Mouse (Mus musculus): ENCODE measurements around the gene Mrpl11. TPM values are rescaled to one million over a fixed set of nuclear protein-coding genes. Genes with fewer than 3 reads are reported as not detected.

The Mrpl11 gene
- polyA plus RNA-seq, 1 experiment from 2014 or later: 110 TPM

DNA sequence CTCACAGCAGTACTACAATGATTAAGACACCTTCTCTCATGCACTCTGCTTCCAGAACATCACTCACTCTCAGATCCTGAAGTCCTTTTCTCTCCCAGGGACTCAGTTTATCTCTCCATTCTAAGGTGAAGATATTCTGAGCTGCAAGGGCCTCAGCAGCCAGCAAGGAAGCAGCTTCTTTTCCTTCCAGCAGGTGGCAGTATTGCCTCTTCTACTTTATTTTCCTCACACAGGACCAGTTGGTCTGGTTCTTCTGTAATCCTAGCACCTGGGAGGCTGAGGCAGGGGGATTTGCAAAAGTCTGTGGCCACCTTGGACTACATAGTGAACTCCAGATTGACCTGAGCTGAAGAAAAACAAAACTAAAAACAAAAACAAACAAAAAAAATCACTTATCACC, 19.8 kb downstream of the Mrpl11 start:
- Histone ChIP-seq H3K4me1 (ENCODE audit: control insufficient read depth in 2 of 2, insufficient read depth in 2 of 2, low read length in 2 of 2) (no peaks in the 10 kb centered on the region), H3K4me2 (ENCODE audit: low read length) (no peak overlapping the region), H3K36me3 (ENCODE audit: control insufficient read depth, insufficient read depth, low read length) (peaks cover 4% of the 10 kb centered on the region; the same call in 1 of the 2 replicates), H3K4me3 (ENCODE audit: control insufficient read depth in 1 of 2, insufficient read depth in 1 of 2, low read depth in 1 of 2, low read length in 2 of 2) (no peak overlapping the region), H3K9ac (ENCODE audit: low read length) (no peak overlapping the region), H3K27ac (replicated peaks in 1 of 2; ENCODE audit: control insufficient read depth in 1 of 2, insufficient read depth in 1 of 2, low read depth in 2 of 2, low read length in 2 of 2) (no peak overlapping the region), H3K9me3 (ENCODE audit: control insufficient read depth, low read length) (no peaks in the 10 kb centered on the region), H3K27me3 (ENCODE audit: control insufficient read depth, insufficient read depth, low read length) (peaks cover 17% of the 10 kb centered on the region)
- ATAC-seq (ENCODE audit: insufficient number of reproducible peaks, insufficient read depth, low FRiP score, low read depth): no peak

DNA sequence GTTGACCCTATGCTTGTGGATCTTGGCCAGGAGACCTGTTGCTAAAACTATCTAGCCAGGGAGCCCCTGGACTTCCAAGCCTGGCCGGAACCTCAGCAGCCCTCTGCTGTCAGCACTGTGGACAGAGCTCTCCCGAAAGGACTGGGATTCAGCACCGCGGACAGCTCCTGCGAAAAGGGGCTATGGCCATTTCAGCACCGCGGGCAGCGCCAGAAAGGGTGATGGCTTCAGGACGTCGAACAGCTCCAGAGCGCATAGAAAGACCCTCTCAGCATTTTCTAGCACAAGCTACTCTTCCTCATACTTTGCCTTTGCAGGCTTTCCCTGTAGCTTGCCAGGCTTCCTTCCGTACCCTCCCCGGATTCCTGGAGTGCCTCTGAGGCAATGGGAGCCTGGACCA, 27.1 kb downstream of the Mrpl11 start:
- ATAC-seq (ENCODE audit: insufficient number of reproducible peaks, insufficient read depth, low FRiP score, low read depth): no peak
- Histone ChIP-seq H3K4me3 (ENCODE audit: control insufficient read depth in 1 of 2, insufficient read depth in 1 of 2, low read depth in 1 of 2, low read length in 2 of 2) (no peak overlapping the region), H3K9me3 (ENCODE audit: control insufficient read depth, low read length) (no peaks in the 10 kb centered on the region), H3K36me3 (ENCODE audit: control insufficient read depth, insufficient read depth, low read length) (peaks cover 8% of the 10 kb centered on the region; the same call in 1 of the 2 replicates), H3K9ac (ENCODE audit: low read length) (no peak overlapping the region), H3K27me3 (ENCODE audit: control insufficient read depth, insufficient read depth, low read length) (peaks cover 41% of the 10 kb centered on the region), H3K4me1 (ENCODE audit: control insufficient read depth in 2 of 2, insufficient read depth in 2 of 2, low read length in 2 of 2) (peaks cover 22 to 29% of the 10 kb centered on the region in 2 experiments), H3K4me2 (ENCODE audit: low read length) (no peak overlapping the region), H3K27ac (replicated peaks in 1 of 2; ENCODE audit: control insufficient read depth in 1 of 2, insufficient read depth in 1 of 2, low read depth in 2 of 2, low read length in 2 of 2) (no peak overlapping the region)
- 4% methylated on average over 13 of the region's 13 CpGs for WGBS

DNA sequence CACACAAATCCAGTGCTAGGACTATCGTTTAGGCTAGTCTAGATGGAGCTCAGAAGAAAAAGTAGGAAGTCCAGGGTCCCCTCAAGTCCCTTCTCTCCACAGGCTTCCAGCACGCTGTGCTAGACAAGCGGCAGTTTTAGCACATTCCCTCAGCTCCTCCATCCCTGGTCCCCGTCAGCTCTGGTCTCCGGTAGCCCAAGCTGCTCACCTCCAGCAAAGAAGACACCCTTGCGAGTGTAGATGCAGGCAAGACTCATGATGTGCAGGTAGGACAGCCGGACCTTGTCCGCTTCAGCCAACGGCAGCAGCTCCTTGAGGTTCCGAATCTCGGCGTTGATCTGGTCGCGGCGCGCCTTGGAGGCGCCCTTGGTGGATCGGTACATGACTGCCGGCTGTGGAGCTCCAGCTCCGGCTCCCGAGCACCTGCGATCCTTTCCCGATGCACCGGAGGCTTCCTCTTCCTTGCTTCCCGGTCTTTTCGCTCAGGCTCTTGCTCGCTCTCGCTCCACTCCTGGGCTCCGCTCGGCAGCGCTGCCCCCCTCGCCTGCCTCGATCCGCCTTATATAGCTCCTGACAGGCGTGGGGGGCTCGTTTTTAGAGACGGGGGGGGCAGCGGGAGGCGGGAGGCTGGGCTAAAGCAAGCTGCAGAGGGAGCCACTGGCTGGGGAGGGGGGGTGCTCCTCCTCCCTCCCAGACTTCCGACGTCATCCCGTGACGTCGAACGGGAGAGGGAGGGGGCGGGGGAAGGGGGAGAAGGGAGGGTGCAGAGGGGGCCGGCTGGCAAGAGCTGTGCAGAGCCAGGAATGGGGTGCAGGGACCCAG, 27.7 kb downstream of the Mrpl11 start:
- Histone ChIP-seq H3K27ac (replicated peaks in 1 of 2; ENCODE audit: control insufficient read depth in 1 of 2, insufficient read depth in 1 of 2, low read depth in 2 of 2, low read length in 2 of 2) (no peak overlapping the region), H3K9ac (ENCODE audit: low read length) (no peak overlapping the region), H3K27me3 (ENCODE audit: control insufficient read depth, insufficient read depth, low read length) (peaks cover 36% of the 10 kb centered on the region), H3K4me2 (ENCODE audit: low read length) (peak overlapping the region; percentile 57; the same call in 1 of the 2 replicates), H3K4me1 (ENCODE audit: control insufficient read depth in 2 of 2, insufficient read depth in 2 of 2, low read length in 2 of 2) (peaks cover 23 to 30% of the 10 kb centered on the region in 2 experiments), H3K4me3 (ENCODE audit: control insufficient read depth in 1 of 2, insufficient read depth in 1 of 2, low read depth in 1 of 2, low read length in 2 of 2) (no peak overlapping the region), H3K9me3 (ENCODE audit: control insufficient read depth, low read length) (no peaks in the 10 kb centered on the region), H3K36me3 (ENCODE audit: control insufficient read depth, insufficient read depth, low read length) (peaks cover 8% of the 10 kb centered on the region; the same call in 1 of the 2 replicates)
- no peak for ATAC-seq (ENCODE audit: insufficient number of reproducible peaks, insufficient read depth, low FRiP score, low read depth)
- WGBS: 19% methylated on average over 47 of the region's 47 CpGs

DNA sequence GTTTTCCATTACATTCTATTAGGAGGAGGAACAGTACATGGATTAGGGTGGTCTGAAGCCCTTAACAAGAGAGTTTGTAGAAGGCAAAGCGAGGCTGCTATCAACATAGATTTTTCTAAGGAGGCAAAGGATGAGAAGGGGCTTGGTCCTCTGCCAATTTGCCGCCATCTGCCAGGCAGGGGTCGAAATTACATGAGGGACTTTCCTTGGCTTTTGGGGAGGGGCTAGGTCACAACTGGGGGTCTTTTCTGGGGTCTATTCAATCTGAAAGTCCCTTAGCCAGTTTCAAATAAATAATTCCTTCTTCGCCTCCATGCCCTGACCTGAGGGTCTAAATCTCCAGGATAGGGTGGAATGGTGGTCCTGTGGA, 28.3 kb downstream of the Mrpl11 start, which contains the start of gene Npas4:
TSS of gene Npas4 (minus strand) at position 61 of the 370 bp plus-strand sequence.
- no peaks in the 10 kb centered on the region for H3K9me3 ChIP-seq (ENCODE audit: control insufficient read depth, low read length)
- H3K4me1 ChIP-seq (ENCODE audit: control insufficient read depth in 2 of 2, insufficient read depth in 2 of 2, low read length in 2 of 2): peaks cover 26 to 30% of the 10 kb centered on the region in 2 experiments
- 15% methylated on average over 4 of the region's 4 CpGs for WGBS
- H3K27ac ChIP-seq (replicated peaks in 1 of 2; ENCODE audit: control insufficient read depth in 1 of 2, insufficient read depth in 1 of 2, low read depth in 2 of 2, low read length in 2 of 2): no peak within 1 kb of the TSS
- peak within 1 kb of the TSS; percentile 4 to 13; a peak in 1 of 4 replicates for H3K4me3 ChIP-seq (ENCODE audit: control insufficient read depth in 1 of 2, insufficient read depth in 1 of 2, low read depth in 1 of 2, low read length in 2 of 2)
- no peak within 1 kb of the TSS for H3K9ac ChIP-seq (ENCODE audit: low read length)
- peaks cover 30% of the 10 kb centered on the region for H3K27me3 ChIP-seq (ENCODE audit: control insufficient read depth, insufficient read depth, low read length)
- H3K4me2 ChIP-seq (ENCODE audit: low read length): peak within 1 kb of the TSS; percentile 57
- ATAC-seq (ENCODE audit: insufficient number of reproducible peaks, insufficient read depth, low FRiP score, low read depth): no peak
- peaks cover 8% of the 10 kb centered on the region; the same call in 1 of the 2 replicates for H3K36me3 ChIP-seq (ENCODE audit: control insufficient read depth, insufficient read depth, low read length)

DNA sequence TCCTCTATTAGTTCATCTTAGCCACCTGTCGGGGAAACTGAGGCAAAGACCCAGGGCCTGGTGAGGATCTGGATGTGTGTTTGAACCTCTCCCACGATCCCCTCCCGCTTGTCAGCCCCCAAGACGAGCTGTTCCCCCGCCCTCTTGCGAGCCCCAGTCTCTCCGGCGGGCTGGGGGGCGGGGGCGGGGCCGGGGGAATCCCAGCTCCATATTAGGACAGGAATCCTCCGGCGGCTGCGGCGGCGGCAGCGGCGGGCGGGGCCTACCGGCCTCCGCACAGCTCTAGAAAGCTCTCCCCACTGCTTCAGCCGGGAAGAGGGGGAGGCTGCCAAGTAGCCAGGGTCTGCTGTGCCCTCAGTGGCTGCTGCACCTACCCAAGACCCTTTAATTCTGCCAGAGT, 28.8 kb downstream of the Mrpl11 start:
- peak overlapping the region; percentile 4 to 13; a peak in 1 of 4 replicates for H3K4me3 ChIP-seq (ENCODE audit: control insufficient read depth in 1 of 2, insufficient read depth in 1 of 2, low read depth in 1 of 2, low read length in 2 of 2)
- H3K27me3 ChIP-seq (ENCODE audit: control insufficient read depth, insufficient read depth, low read length): peaks cover 26% of the 10 kb centered on the region
- peak overlapping the region; percentile 57 for H3K4me2 ChIP-seq (ENCODE audit: low read length)
- no peak overlapping the region for H3K9ac ChIP-seq (ENCODE audit: low read length)
- peaks cover 26 to 30% of the 10 kb centered on the region in 2 experiments for H3K4me1 ChIP-seq (ENCODE audit: control insufficient read depth in 2 of 2, insufficient read depth in 2 of 2, low read length in 2 of 2)
- H3K9me3 ChIP-seq (ENCODE audit: control insufficient read depth, low read length): no peaks in the 10 kb centered on the region
- peaks cover 8% of the 10 kb centered on the region; the same call in 1 of the 2 replicates for H3K36me3 ChIP-seq (ENCODE audit: control insufficient read depth, insufficient read depth, low read length)
- under 1% methylated on average over 22 of the region's 22 CpGs for WGBS
- no peak overlapping the region for H3K27ac ChIP-seq (replicated peaks in 1 of 2; ENCODE audit: control insufficient read depth in 1 of 2, insufficient read depth in 1 of 2, low read depth in 2 of 2, low read length in 2 of 2)
- ATAC-seq (ENCODE audit: insufficient number of reproducible peaks, insufficient read depth, low FRiP score, low read depth): no peak

DNA sequence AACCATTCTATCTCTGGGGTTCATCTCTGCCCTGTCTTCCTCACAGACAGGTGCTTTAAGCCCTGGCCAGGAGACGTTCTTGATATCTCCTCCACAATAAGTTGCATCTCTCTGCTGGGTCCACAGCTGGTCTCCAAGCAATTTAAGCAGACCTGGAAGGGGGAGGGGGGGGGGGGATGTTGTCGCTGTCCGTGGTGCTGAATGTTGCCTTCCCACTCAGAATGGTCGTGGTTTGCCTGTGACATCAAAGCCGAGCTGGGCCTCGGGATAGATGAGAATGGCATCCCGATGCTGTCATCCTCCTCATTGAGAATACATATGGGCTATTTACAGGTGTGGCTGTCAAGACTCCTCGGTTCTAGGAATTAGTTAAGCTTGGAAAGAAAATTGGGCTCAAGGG, 30.4 kb downstream of the Mrpl11 start:
- Histone ChIP-seq H3K9me3 (ENCODE audit: control insufficient read depth, low read length) (no peaks in the 10 kb centered on the region), H3K4me1 (ENCODE audit: control insufficient read depth in 2 of 2, insufficient read depth in 2 of 2, low read length in 2 of 2) (peaks cover 26 to 30% of the 10 kb centered on the region in 2 experiments), H3K36me3 (ENCODE audit: control insufficient read depth, insufficient read depth, low read length) (no peaks in the 10 kb centered on the region), H3K4me2 (ENCODE audit: low read length) (peak overlapping the region; percentile 6), H3K27me3 (ENCODE audit: control insufficient read depth, insufficient read depth, low read length) (peaks cover 25% of the 10 kb centered on the region), H3K4me3 (ENCODE audit: control insufficient read depth in 1 of 2, insufficient read depth in 1 of 2, low read depth in 1 of 2, low read length in 2 of 2) (no peak overlapping the region), H3K27ac (replicated peaks in 1 of 2; ENCODE audit: control insufficient read depth in 1 of 2, insufficient read depth in 1 of 2, low read depth in 2 of 2, low read length in 2 of 2) (peak overlapping the region in 1 of 2 experiments; percentile 51; a peak in 2 of 4 replicates), H3K9ac (ENCODE audit: low read length) (no peak overlapping the region)
- 10% methylated on average over 8 of the region's 8 CpGs for WGBS
- ATAC-seq (ENCODE audit: insufficient number of reproducible peaks, insufficient read depth, low FRiP score, low read depth): no peak

DNA sequence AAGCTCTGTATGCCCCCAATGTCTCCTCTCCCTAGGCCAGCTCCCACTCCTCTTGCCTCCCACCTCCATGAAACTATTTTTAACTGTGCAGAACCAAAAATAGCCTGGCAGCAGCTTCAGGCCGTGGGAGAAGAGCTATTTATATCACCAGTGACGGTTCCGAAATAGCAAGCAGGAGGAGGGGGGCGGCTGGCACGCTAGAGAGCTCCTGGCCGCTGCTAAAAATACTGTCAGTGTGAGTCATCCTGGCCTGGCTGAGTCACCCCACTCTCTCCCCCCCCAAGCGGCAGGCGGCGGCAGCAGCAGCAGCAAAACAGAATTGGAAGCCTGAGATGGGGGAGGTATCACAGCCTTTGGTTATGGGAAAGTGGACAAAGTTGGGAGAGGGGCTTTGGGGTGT, 31.0 kb downstream of the Mrpl11 start:
- H3K27me3 ChIP-seq (ENCODE audit: control insufficient read depth, insufficient read depth, low read length): peaks cover 25% of the 10 kb centered on the region
- ATAC-seq (ENCODE audit: insufficient number of reproducible peaks, insufficient read depth, low FRiP score, low read depth): peak; percentile 82
- H3K9me3 ChIP-seq (ENCODE audit: control insufficient read depth, low read length): no peaks in the 10 kb centered on the region
- no peaks in the 10 kb centered on the region for H3K36me3 ChIP-seq (ENCODE audit: control insufficient read depth, insufficient read depth, low read length)
- peaks cover 26 to 30% of the 10 kb centered on the region in 2 experiments for H3K4me1 ChIP-seq (ENCODE audit: control insufficient read depth in 2 of 2, insufficient read depth in 2 of 2, low read length in 2 of 2)
- peak overlapping the region; percentile 2 to 51 for H3K27ac ChIP-seq (replicated peaks in 1 of 2; ENCODE audit: control insufficient read depth in 1 of 2, insufficient read depth in 1 of 2, low read depth in 2 of 2, low read length in 2 of 2)
- under 1% methylated on average over 9 of the region's 9 CpGs for WGBS
- no peak overlapping the region for H3K9ac ChIP-seq (ENCODE audit: low read length)
- no peak overlapping the region for H3K4me3 ChIP-seq (ENCODE audit: control insufficient read depth in 1 of 2, insufficient read depth in 1 of 2, low read depth in 1 of 2, low read length in 2 of 2)
- peak overlapping the region; percentile 29 for H3K4me2 ChIP-seq (ENCODE audit: low read length)
